Mouse (Mus musculus): ENCODE measurements around the gene Fcrla. TPM values are rescaled to one million over a fixed set of nuclear protein-coding genes. Genes with fewer than 3 reads are reported as not detected.

The Fcrla gene
- polyA plus RNA-seq, 1 experiment from 2014 or later, result not detected

GRCm38 (mm10) chr1:170876906-170877305 lies 50.5 kb downstream of the Fcrla start:
- Histone ChIP-seq H3K27ac (no peak overlapping the region), H3K9me3 (no peaks in the 10 kb centered on the region), H3K27me3 (no peaks in the 10 kb centered on the region), H3K9ac (no peak overlapping the region), H3K4me3 (no peak overlapping the region), H3K4me2 (no peak overlapping the region), H3K4me1 (replicated peaks) (no peaks in the 10 kb centered on the region), H3K36me3 (peaks cover 72% of the 10 kb centered on the region)
- 97% methylated on average over 5 of the region's 5 CpGs for WGBS
- ATAC-seq (ENCODE audit: low FRiP score), result no peak

DNA sequence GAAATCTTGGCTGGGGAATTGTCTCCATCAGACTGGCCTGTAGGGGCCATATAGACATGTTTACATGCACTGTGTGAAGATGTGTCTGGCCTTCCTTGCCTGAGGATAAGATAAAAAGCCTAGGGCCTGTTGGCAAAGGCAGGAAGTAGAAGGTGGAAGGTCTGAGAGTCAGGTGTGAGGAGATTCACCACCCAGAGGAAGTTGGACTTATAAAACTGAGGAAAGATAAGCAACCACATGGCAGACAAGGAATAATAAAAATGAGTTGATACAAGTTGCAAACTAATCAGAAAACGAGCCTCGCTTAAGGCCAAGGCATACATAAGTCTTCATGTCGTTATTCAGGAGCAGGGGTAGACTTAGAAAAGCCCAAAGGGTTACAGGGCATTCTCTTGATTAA lies 51.7 kb downstream of the Fcrla start:
- H3K27me3 ChIP-seq, result no peaks in the 10 kb centered on the region
- H3K9ac ChIP-seq, result no peak overlapping the region
- H3K4me1 ChIP-seq (replicated peaks), result no peaks in the 10 kb centered on the region
- 85% methylated on average over 3 of the region's 3 CpGs for WGBS
- H3K36me3 ChIP-seq, result peaks cover 59% of the 10 kb centered on the region
- no peak overlapping the region for H3K4me2 ChIP-seq
- H3K27ac ChIP-seq, result no peak overlapping the region
- no peak for ATAC-seq (ENCODE audit: low FRiP score)
- no peak overlapping the region for H3K4me3 ChIP-seq
- no peaks in the 10 kb centered on the region for H3K9me3 ChIP-seq

- no peaks in the 10 kb centered on the region for H3K9me3 ChIP-seq
- peaks cover 5% of the 10 kb centered on the region for H3K4me1 ChIP-seq (replicated peaks)
- no peak overlapping the region for H3K27ac ChIP-seq
- peaks cover 35% of the 10 kb centered on the region for H3K36me3 ChIP-seq
- H3K27me3 ChIP-seq, result no peaks in the 10 kb centered on the region
- no peak for ATAC-seq (ENCODE audit: low FRiP score)
- no peak overlapping the region for H3K4me2 ChIP-seq
- 98% methylated on average over 2 of the region's 2 CpGs for WGBS
- H3K4me3 ChIP-seq, result no peak overlapping the region
- no peak overlapping the region for H3K9ac ChIP-seq
Measured at GRCm38 (mm10) chr1:170871961-170872360, 55.4 kb downstream of the Fcrla start.

- Histone ChIP-seq H3K9me3 (no peaks in the 10 kb centered on the region), H3K36me3 (peaks cover 30% of the 10 kb centered on the region), H3K27ac (no peak overlapping the region), H3K4me2 (no peak overlapping the region), H3K9ac (no peak overlapping the region), H3K4me3 (no peak overlapping the region), H3K4me1 (replicated peaks) (peaks cover 11% of the 10 kb centered on the region), H3K27me3 (no peaks in the 10 kb centered on the region)
- WGBS, result 86% methylated on average over 6 of the region's 6 CpGs
- ATAC-seq (ENCODE audit: low FRiP score), result no peak
Measured at GRCm38 (mm10) chr1:170871402-170871801, 56.0 kb downstream of the Fcrla start.

- peaks cover 20% of the 10 kb centered on the region for H3K4me1 ChIP-seq (replicated peaks)
Measured at GRCm38 (mm10) chr1:170868905-170869283, 58.5 kb downstream of the Fcrla start.

DNA sequence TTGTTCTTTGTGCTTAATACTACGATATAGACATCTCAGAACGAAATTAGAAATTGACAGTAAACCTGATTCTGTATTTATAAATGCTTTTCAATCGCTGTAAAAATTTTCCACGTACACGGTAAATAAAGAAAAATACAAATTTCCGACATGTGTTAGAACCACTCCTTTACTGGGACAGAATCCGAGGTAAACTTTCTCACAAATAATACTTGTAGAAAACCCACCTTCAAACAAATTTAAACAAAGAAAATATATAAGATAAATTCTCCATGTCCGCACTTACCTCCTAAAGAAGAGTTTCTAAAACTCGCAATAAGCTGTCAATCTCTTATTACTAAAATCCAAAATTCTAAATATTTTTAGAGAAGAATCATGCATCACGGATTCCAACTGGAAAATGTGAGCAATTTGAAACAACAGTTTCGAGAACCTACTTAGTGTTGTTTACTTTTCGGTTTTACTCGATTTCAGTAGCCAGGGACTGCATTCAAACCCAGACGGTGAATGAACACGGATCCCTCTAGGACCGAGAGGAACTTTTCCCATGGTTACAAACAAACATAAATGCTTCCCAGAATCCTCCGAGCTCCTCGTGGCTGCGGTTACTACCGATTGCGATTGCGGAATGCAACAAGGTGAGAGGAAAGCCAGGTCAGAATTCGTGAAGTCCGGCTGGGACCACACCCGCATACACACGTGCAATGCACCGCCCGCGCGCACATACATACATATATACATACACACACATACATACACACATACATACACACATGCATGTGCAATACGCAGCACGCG lies 59.1 kb downstream of the Fcrla start:
- ATAC-seq (ENCODE audit: low FRiP score), result peak; percentile 86
- no peak overlapping the region for H3K27ac ChIP-seq
- WGBS, result under 1% methylated on average over 33 of the region's 33 CpGs
- H3K4me3 ChIP-seq, result peak overlapping the region; percentile 85
- H3K9me3 ChIP-seq, result no peaks in the 10 kb centered on the region
- peaks cover 20% of the 10 kb centered on the region for H3K4me1 ChIP-seq (replicated peaks)
- peaks cover 10% of the 10 kb centered on the region for H3K36me3 ChIP-seq
- H3K4me2 ChIP-seq, result peak overlapping the region; percentile 83
- peak overlapping the region; percentile 92 for H3K9ac ChIP-seq
- H3K27me3 ChIP-seq, result no peaks in the 10 kb centered on the region

More at GRCm38 (mm10) chr1:170868905-170869283, 58.5 kb downstream of the Fcrla start:
- no peak overlapping the region for H3K27ac ChIP-seq
- H3K27me3 ChIP-seq, result no peaks in the 10 kb centered on the region
- ATAC-seq (ENCODE audit: low FRiP score), result peak; percentile 39; the same call in 1 of the 2 replicates
- H3K36me3 ChIP-seq, result peaks cover 10% of the 10 kb centered on the region
- peak overlapping the region; percentile 85 for H3K4me3 ChIP-seq
- 19% methylated on average over 14 of the region's 14 CpGs for WGBS
- H3K9me3 ChIP-seq, result no peaks in the 10 kb centered on the region
- peak overlapping the region; percentile 83 for H3K4me2 ChIP-seq
- peak overlapping the region; percentile 74 for H3K9ac ChIP-seq

- H3K9ac ChIP-seq, result peak within 1 kb of the TSS; percentile 92
Measured at GRCm38 (mm10) chr1:170867691-170868105, 59.7 kb downstream of the Fcrla start, which contains the start of gene Atf6. Gene Atf6, minus strand, starts transcription at chr1:170867771.

More at GRCm38 (mm10) chr1:170867691-170868105, 59.7 kb downstream of the Fcrla start, which contains the start of gene Atf6:
- Histone ChIP-seq H3K4me3 (peak within 1 kb of the TSS; percentile 85), H3K27ac (peak within 1 kb of the TSS; percentile 82), H3K4me2 (peak within 1 kb of the TSS; percentile 83), H3K4me1 (replicated peaks) (peaks cover 22% of the 10 kb centered on the region), H3K27me3 (no peaks in the 10 kb centered on the region), H3K9me3 (no peaks in the 10 kb centered on the region), H3K36me3 (peaks cover 8% of the 10 kb centered on the region; the same call in 1 of the 2 replicates)
- WGBS, result under 1% methylated on average over 25 of the region's 25 CpGs
- ATAC-seq (ENCODE audit: low FRiP score), result peak; percentile 67

Other genes with a start within 250 kb of the Fcrla start
- 7.5 and 8.2 TPM in 2 replicates for gene Atf6, start 59.8 kb downstream of the Fcrla start, polyA plus RNA-seq (2015; fragmentation: Nextera tagmentation; extraction: Ambion mirVana)
- gene Gm26620, start 42.5 kb downstream of the Fcrla start, polyA plus RNA-seq (2015; fragmentation: Nextera tagmentation; extraction: Ambion mirVana), result 0.66 and 0.88 TPM in 2 replicates
- 40.7 and 46.1 TPM in 2 replicates for gene Dusp12, start 42.0 kb downstream of the Fcrla start, polyA plus RNA-seq (2015; fragmentation: Nextera tagmentation; extraction: Ambion mirVana)
- 0.35 and 0.43 TPM in 2 replicates for gene Fcrlb, start 14.6 kb downstream of the Fcrla start, polyA plus RNA-seq (2015; fragmentation: Nextera tagmentation; extraction: Ambion mirVana)
- gene Fcgr2b, start 49.0 kb upstream of the Fcrla start, polyA plus RNA-seq (2015; fragmentation: Nextera tagmentation; extraction: Ambion mirVana), result 0.32 and 0.61 TPM in 2 replicates
- 0.31 TPM in 2 replicates for gene Fcgr4, start 91.3 kb upstream of the Fcrla start, polyA plus RNA-seq (2015; fragmentation: Nextera tagmentation; extraction: Ambion mirVana)
- gene Fcgr3, start 137.4 kb upstream of the Fcrla start, polyA plus RNA-seq (2015; fragmentation: Nextera tagmentation; extraction: Ambion mirVana), result 8.1 and 10.0 TPM in 2 replicates
- gene Cfap126, start 186.3 kb upstream of the Fcrla start, polyA plus RNA-seq (2015; fragmentation: Nextera tagmentation; extraction: Ambion mirVana), result 9.4 and 18.4 TPM in 2 replicates
- gene Sdhc, start 223.0 kb upstream of the Fcrla start, polyA plus RNA-seq (2015; fragmentation: Nextera tagmentation; extraction: Ambion mirVana), result 256 and 259 TPM in 2 replicates
- 4.9 and 7.9 TPM in 2 replicates for gene Mpz, start 223.1 kb upstream of the Fcrla start, polyA plus RNA-seq (2015; fragmentation: Nextera tagmentation; extraction: Ambion mirVana)